Mouse (Mus musculus): ENCODE measurements around the gene Rilp. TPM values are rescaled to one million over a fixed set of nuclear protein-coding genes. Genes with fewer than 3 reads are reported as not detected.
A peak's percentile ranks its signal among the peaks of the same experiment; 100 is the strongest.

Rilp gene
- polyA plus RNA-seq, 1 experiment = 1.6 TPM

DNA sequence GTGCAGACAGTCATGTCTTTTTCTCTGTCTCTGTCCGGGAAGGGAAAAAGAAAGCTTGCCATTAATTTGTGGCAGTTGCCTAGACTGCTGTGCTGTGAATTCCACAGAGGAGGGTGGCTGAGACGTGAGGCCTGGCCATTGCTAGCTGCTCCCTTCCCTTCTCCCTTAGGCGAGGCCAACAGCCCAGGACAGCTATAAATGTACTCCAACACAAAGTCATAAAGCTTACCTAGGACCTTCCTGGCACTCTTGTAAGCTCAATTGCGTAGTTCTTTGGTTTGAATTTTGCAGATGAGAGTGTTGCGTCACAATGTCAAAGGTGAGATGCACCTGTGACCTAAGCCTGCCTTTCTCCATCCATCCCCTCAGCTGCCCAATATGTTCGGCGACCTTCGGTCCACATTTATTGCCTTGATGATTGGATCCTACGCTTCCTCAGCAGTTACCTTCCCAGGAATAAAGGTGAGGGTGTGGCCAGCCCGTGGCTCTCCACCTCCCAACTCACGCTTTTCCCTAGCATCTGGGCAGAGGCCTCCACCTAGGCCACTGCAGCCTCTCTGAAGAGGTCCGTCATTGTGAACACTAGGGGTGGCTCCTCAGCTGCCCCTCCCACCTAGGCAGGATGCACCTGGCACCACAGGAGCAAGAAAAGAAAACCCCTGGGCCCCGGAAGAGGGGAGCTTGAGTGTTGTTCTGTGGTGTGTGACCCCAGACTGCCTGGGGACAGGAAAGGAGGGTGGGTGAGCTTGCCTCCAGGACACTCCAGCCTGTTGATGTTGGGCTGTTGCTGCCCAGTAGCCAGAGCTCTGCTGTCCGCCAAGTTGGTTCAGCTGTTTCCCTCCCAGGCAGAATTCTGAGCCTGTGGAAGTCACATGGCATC, 50.9 kb downstream of the Rilp start:
- H3K4me1 ChIP-seq (ENCODE audit: control insufficient read depth, insufficient read depth, insufficient read length) = peaks cover 20% of the 10 kb centered on the region
- peak overlapping the region; percentile 20; the same call in 1 of the 2 replicates for H3K4me3 ChIP-seq (ENCODE audit: extremely low read depth, insufficient read depth, insufficient read length)
- H3K36me3 ChIP-seq (ENCODE audit: control insufficient read depth, insufficient read depth, low read length) = peaks cover 18% of the 10 kb centered on the region
- peak overlapping the region; percentile 84 for H3K27ac ChIP-seq (ENCODE audit: insufficient read depth, low read length)
- TF ChIP-seq POLR2A (IDR thresholded peaks at IDR 0.05; ENCODE audit: low read depth, low read length) (peak; percentile 25; the same call in 1 of the 2 replicates), CTCF (IDR thresholded peaks at IDR 0.05; ENCODE audit: extremely low read depth, insufficient read depth, insufficient read length, insufficient replicate concordance) (no peak)
- 49% methylated on average over 14 of the region's 14 CpGs for WGBS
- H3K27me3 ChIP-seq (ENCODE audit: control insufficient read depth, insufficient read depth, low read length) = no peaks in the 10 kb centered on the region
- peak; percentile 72 to 73 for DNase-seq (ENCODE audit: low read depth in 1 of 2, low spot score in 2 of 2)

DNA sequence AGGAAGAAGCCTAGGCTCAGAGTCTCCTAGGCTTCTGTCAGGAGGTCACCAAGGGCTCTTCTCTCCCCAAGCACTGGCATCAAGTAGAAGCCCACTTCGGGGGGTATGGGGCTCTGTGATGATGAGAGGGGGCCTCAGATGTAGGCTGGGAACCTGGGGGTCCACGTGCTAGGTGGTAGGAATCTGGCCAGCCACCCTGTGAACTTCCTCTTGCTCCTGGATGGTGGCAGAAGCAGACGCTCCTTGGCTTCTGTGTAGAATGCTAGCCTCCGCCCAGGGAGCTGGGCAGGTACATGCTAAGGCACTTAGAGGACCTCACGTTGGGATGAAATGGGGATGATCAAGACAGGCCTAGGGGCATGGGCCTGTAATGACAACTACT, 51.5 kb downstream of the Rilp start:
- H3K36me3 ChIP-seq (ENCODE audit: control insufficient read depth, insufficient read depth, low read length) = peaks cover 18% of the 10 kb centered on the region
- no peak for DNase-seq (ENCODE audit: low read depth in 1 of 2, low spot score in 2 of 2)
- H3K4me1 ChIP-seq (ENCODE audit: control insufficient read depth, insufficient read depth, insufficient read length) = peaks cover 20% of the 10 kb centered on the region
- no peaks in the 10 kb centered on the region for H3K27me3 ChIP-seq (ENCODE audit: control insufficient read depth, insufficient read depth, low read length)
- no peak overlapping the region for H3K4me3 ChIP-seq (ENCODE audit: extremely low read depth, insufficient read depth, insufficient read length)
- peak overlapping the region; percentile 84 for H3K27ac ChIP-seq (ENCODE audit: insufficient read depth, low read length)
- 35% methylated on average over 5 of the region's 5 CpGs for WGBS
- TF ChIP-seq CTCF (IDR thresholded peaks at IDR 0.05; ENCODE audit: extremely low read depth, insufficient read depth, insufficient read length, insufficient replicate concordance) (no peak), POLR2A (IDR thresholded peaks at IDR 0.05; ENCODE audit: low read depth, low read length) (no peak)

Other genes with a start within 250 kb of the Rilp start
- gene Rpa1, start 161.8 kb upstream of the Rilp start, polyA plus RNA-seq (2012; rRNA removed) = 23.6 and 26.2 TPM in 2 replicates
- gene Smyd4, start 161.7 kb upstream of the Rilp start, polyA plus RNA-seq (2012; rRNA removed) = 4.0 and 4.7 TPM in 2 replicates
- 9.7 and 12.6 TPM in 2 replicates for gene Serpinf1, start 87.4 kb upstream of the Rilp start, polyA plus RNA-seq (2012; rRNA removed)
- gene Serpinf2, start 70.5 kb upstream of the Rilp start, polyA plus RNA-seq (2012; rRNA removed) = 0.25 and 0.75 TPM in 2 replicates
- 34.4 and 46.3 TPM in 2 replicates for gene Wdr81, start 55.4 kb upstream of the Rilp start, polyA plus RNA-seq (2012; rRNA removed)
- 6.9 and 8.4 TPM in 2 replicates for gene Tlcd2, start 48.4 kb upstream of the Rilp start, polyA plus RNA-seq (2012; rRNA removed)
- gene Prpf8, start 23.3 kb upstream of the Rilp start, polyA plus RNA-seq (2012; rRNA removed) = 64.2 and 72.8 TPM in 2 replicates
- gene Scarf1, start 3.4 kb downstream of the Rilp start, polyA plus RNA-seq (2012; rRNA removed) = 11.5 and 13.5 TPM in 2 replicates
- 57.3 and 62.8 TPM in 2 replicates for gene Slc43a2, start 21.6 kb downstream of the Rilp start, polyA plus RNA-seq (2012; rRNA removed)
- 51.7 and 54.1 TPM in 2 replicates for gene Pitpna, start 78.0 kb downstream of the Rilp start, polyA plus RNA-seq (2012; rRNA removed)
- 56.9 and 65.0 TPM in 2 replicates for gene Inpp5k, start 120.9 kb downstream of the Rilp start, polyA plus RNA-seq (2012; rRNA removed)
- gene Myo1c, start 140.4 kb downstream of the Rilp start, polyA plus RNA-seq (2012; rRNA removed) = 130 and 157 TPM in 2 replicates
- gene Crk, start 169.2 kb downstream of the Rilp start, polyA plus RNA-seq (2012; rRNA removed) = 43.1 and 54.4 TPM in 2 replicates
- 48.3 and 56.7 TPM in 2 replicates for gene Ywhae, start 222.8 kb downstream of the Rilp start, polyA plus RNA-seq (2012; rRNA removed)

Data from spleen, adult 2 months (tissue).